Mouse (Mus musculus) midbrain, embryonic 11.5 days (tissue): ENCODE results near the gene Col9a3. TPM values are rescaled to one million over a fixed set of nuclear protein-coding genes. Genes with fewer than 3 reads are reported as not detected.
A peak's percentile ranks its signal among the peaks of the same experiment; 100 is the strongest.

Source experiments
- ATAC-seq: fragments of 200-750 bp; cut with Nextera tagmentation; 2 replicates; pipeline ENCODE4 v1.8.0; 2017; ENCODE audit warnings: moderate TSS enrichment, moderate library complexity; ENCODE audit not compliant: low FRiP score
- DNase-seq: peaks from one replicate; pipeline ENCODE4 v3.0.0; 2015; ENCODE audit warnings: low spot score; ENCODE audit errors: missing footprints
- H3K27ac ChIP-seq: fragments of 300-500 bp; sonication (generic); 2 replicates; pipeline ENCODE4 v1.5.1; 2014; ENCODE audit warnings: low read depth, low read length
- H3K27me3 ChIP-seq: fragments of 300-500 bp; sonication (generic); 2 replicates; pipeline ENCODE4 v1.6.1; 2014; ENCODE audit warnings: mild to moderate bottlenecking, low read length, moderate library complexity, mixed read lengths; ENCODE audit not compliant: control insufficient read depth, insufficient read depth
- H3K36me3 ChIP-seq: fragments of 300-500 bp; sonication (generic); 2 replicates; pipeline ENCODE4 v1.6.1; 2014; ENCODE audit warnings: mild to moderate bottlenecking, low read length, moderate library complexity, mixed read lengths; ENCODE audit not compliant: control insufficient read depth, insufficient read depth
- H3K4me1 ChIP-seq: fragments of 300-500 bp; sonication (generic); 2 replicates; pipeline ENCODE4 v1.6.1; 2014; ENCODE audit warnings: low read length; ENCODE audit not compliant: control insufficient read depth, insufficient read depth
- H3K4me2 ChIP-seq: fragments of 300-500 bp; sonication (generic); 2 replicates; pipeline ENCODE4 v1.6.1; 2014; ENCODE audit warnings: mild to moderate bottlenecking, moderate library complexity
- H3K4me3 ChIP-seq: fragments of 300-500 bp; sonication (generic); 2 replicates; pipeline ENCODE4 v1.5.1; 2014; ENCODE audit warnings: low read depth, low read length
- H3K9ac ChIP-seq: fragments of 300-500 bp; sonication (generic); 2 replicates; pipeline ENCODE4 v1.6.1; 2014; ENCODE audit warnings: low read length
- H3K9me3 ChIP-seq: fragments of 300-500 bp; sonication (generic); 2 replicates; pipeline ENCODE4 v1.6.1; 2016; ENCODE audit warnings: low read length; ENCODE audit not compliant: control insufficient read depth
- WGBS: fragments of 180-500 bp; shearing (Covaris S2); extraction: QIAGEN DNeasy Blood & Tissue Kit; methylation state at CpG from one replicate; pipeline ENCODE4 v1.1.7; 2014; 5-methylcytosine and 5-hydroxymethylcytosine counted together
- polyA plus RNA-seq: library from polyadenylated mRNA; unstranded; fragments of >200 nt; fragmentation: Nextera tagmentation; extraction: Ambion mirVana; gene quantifications from 2 replicates; pipeline ENCODE4 v1.2.1, GENCODE M21; 2014

Gene Col9a3
- 3.0 and 3.7 TPM in 2 replicates for polyA plus RNA-seq

- DNase-seq (no peak), ATAC-seq (no peak)
- peaks cover 6% of the 10 kb centered on the region; the same call in 1 of the 2 replicates for H3K4me1 ChIP-seq
- no peak within 1 kb of the TSS for H3K27ac ChIP-seq
- H3K27me3 ChIP-seq = peaks cover 18% of the 10 kb centered on the region
- 0 out of 2 replicates have a peak within 1 kb of the TSS, but pooled peaks have one; percentile 31 for H3K9ac ChIP-seq
- WGBS = 39% methylated on average over 4 of the region's 4 CpGs
- H3K36me3 ChIP-seq = peaks cover 16% of the 10 kb centered on the region
- no peaks in the 10 kb centered on the region for H3K9me3 ChIP-seq
- peak within 1 kb of the TSS; percentile 20 for H3K4me3 ChIP-seq
- peak within 1 kb of the TSS; percentile 44 for H3K4me2 ChIP-seq
These were observed at the start of gene Col9a3 for GRCm38 (mm10) chr2:180597490-180597889. Col9a3 (plus strand) TSS chr2:180597790.

- Histone ChIP-seq H3K9ac (no peak overlapping the region), H3K27me3 (no peaks in the 10 kb centered on the region; the same call in 1 of the 2 replicates), H3K9me3 (no peaks in the 10 kb centered on the region), H3K4me2 (no peak overlapping the region), H3K4me1 (peaks cover 9% of the 10 kb centered on the region), H3K4me3 (no peak overlapping the region), H3K27ac (no peak overlapping the region), H3K36me3 (no peaks in the 10 kb centered on the region)
- no peak for DNase-seq
- no peak for ATAC-seq
- 88% methylated on average over 3 of the region's 3 CpGs for WGBS
These were observed 45.2 kb upstream of the Col9a3 start for GRCm38 (mm10) chr2:180552340-180552739.

- WGBS = 51% methylated on average over 3 of the region's 3 CpGs
- DNase-seq (no peak), ATAC-seq (no peak)
- no peaks in the 10 kb centered on the region for H3K9me3 ChIP-seq
- no peak overlapping the region for H3K27ac ChIP-seq
- H3K36me3 ChIP-seq = no peaks in the 10 kb centered on the region
- no peaks in the 10 kb centered on the region for H3K27me3 ChIP-seq
- no peaks in the 10 kb centered on the region for H3K4me1 ChIP-seq
- no peak overlapping the region for H3K9ac ChIP-seq
- no peak overlapping the region for H3K4me3 ChIP-seq
- H3K4me2 ChIP-seq = no peak overlapping the region
These were observed 42.4 kb upstream of the Col9a3 start for GRCm38 (mm10) chr2:180555219-180555618.

- Histone ChIP-seq H3K36me3 (no peaks in the 10 kb centered on the region), H3K4me1 (no peaks in the 10 kb centered on the region), H3K9ac (no peak overlapping the region), H3K4me3 (no peak overlapping the region), H3K9me3 (no peaks in the 10 kb centered on the region), H3K27ac (no peak overlapping the region), H3K27me3 (no peaks in the 10 kb centered on the region), H3K4me2 (no peak overlapping the region)
- WGBS = 84% methylated on average over 3 of the region's 3 CpGs
- no peak for DNase-seq
- no peak for ATAC-seq
These were observed 41.1 kb upstream of the Col9a3 start for GRCm38 (mm10) chr2:180556470-180556869.

GRCm38 (mm10) chr2:180560245-180560644 lies 37.3 kb upstream of the Col9a3 start:
- Histone ChIP-seq H3K36me3 (no peaks in the 10 kb centered on the region), H3K27me3 (no peaks in the 10 kb centered on the region), H3K9me3 (no peaks in the 10 kb centered on the region), H3K4me2 (no peak overlapping the region), H3K4me1 (no peaks in the 10 kb centered on the region), H3K9ac (no peak overlapping the region), H3K27ac (no peak overlapping the region), H3K4me3 (no peak overlapping the region)
- WGBS = 49% methylated on average over 5 of the region's 5 CpGs
- no peak for ATAC-seq
- no peak for DNase-seq

GRCm38 (mm10) chr2:180562146-180562545 lies 35.4 kb upstream of the Col9a3 start:
- ATAC-seq (no peak), DNase-seq (no peak)
- Histone ChIP-seq H3K4me1 (no peaks in the 10 kb centered on the region), H3K4me2 (no peak overlapping the region), H3K36me3 (no peaks in the 10 kb centered on the region), H3K9me3 (no peaks in the 10 kb centered on the region), H3K9ac (no peak overlapping the region), H3K4me3 (no peak overlapping the region), H3K27ac (no peak overlapping the region), H3K27me3 (no peaks in the 10 kb centered on the region)
- 79% methylated on average over 5 of the region's 5 CpGs for WGBS

- ATAC-seq (no peak), DNase-seq (no peak)
- H3K36me3 ChIP-seq = no peaks in the 10 kb centered on the region
- H3K4me1 ChIP-seq = no peaks in the 10 kb centered on the region
- no peaks in the 10 kb centered on the region for H3K9me3 ChIP-seq
- H3K27me3 ChIP-seq = no peaks in the 10 kb centered on the region
- H3K4me2 ChIP-seq = no peak overlapping the region
- H3K9ac ChIP-seq = no peak overlapping the region
- 67% methylated on average over 6 of the region's 6 CpGs for WGBS
- H3K4me3 ChIP-seq = no peak overlapping the region
- H3K27ac ChIP-seq = no peak overlapping the region
These were observed 34.3 kb upstream of the Col9a3 start for GRCm38 (mm10) chr2:180563296-180563695.

GRCm38 (mm10) chr2:180563841-180564240 lies 33.7 kb upstream of the Col9a3 start:
- H3K36me3 ChIP-seq = no peaks in the 10 kb centered on the region
- H3K4me1 ChIP-seq = no peaks in the 10 kb centered on the region
- H3K4me2 ChIP-seq = no peak overlapping the region
- no peak overlapping the region for H3K4me3 ChIP-seq
- no peaks in the 10 kb centered on the region for H3K9me3 ChIP-seq
- 51% methylated on average over 5 of the region's 5 CpGs for WGBS
- no peak overlapping the region for H3K27ac ChIP-seq
- ATAC-seq (no peak), DNase-seq (no peak)
- no peaks in the 10 kb centered on the region for H3K27me3 ChIP-seq
- H3K9ac ChIP-seq = no peak overlapping the region

- Histone ChIP-seq H3K4me2 (no peak overlapping the region), H3K9ac (no peak overlapping the region), H3K4me3 (no peak overlapping the region), H3K27me3 (no peaks in the 10 kb centered on the region), H3K27ac (no peak overlapping the region), H3K9me3 (no peaks in the 10 kb centered on the region), H3K4me1 (no peaks in the 10 kb centered on the region), H3K36me3 (no peaks in the 10 kb centered on the region)
- peak; percentile 94 for DNase-seq
- no peak for ATAC-seq
- WGBS = 39% methylated on average over 13 of the region's 13 CpGs
These were observed 31.2 kb upstream of the Col9a3 start for GRCm38 (mm10) chr2:180566240-180566913.
